Mouse (Mus musculus) megakaryocyte, embryonic 14.5 days (primary cell): Measurements from ENCODE around the gene Cngb1. TPM values are rescaled to one million over a fixed set of nuclear protein-coding genes. Genes with fewer than 3 reads are reported as not detected.
A peak's percentile ranks its signal among the peaks of the same experiment; 100 is the strongest.

Source experiments
- H3K27me3 ChIP-seq: replicated peaks from 2 replicates; pipeline ENCODE3; 2012; ENCODE audit warnings: inconsistent platforms
- H3K36me3 ChIP-seq: replicated peaks from 2 replicates; pipeline ENCODE3; 2012; ENCODE audit warnings: low read length, inconsistent platforms, mixed read lengths
- H3K4me1 ChIP-seq: 2 replicates; pipeline ENCODE4 v1.6.1; 2012; ENCODE audit warnings: inconsistent platforms
- H3K4me3 ChIP-seq: replicated peaks from 2 replicates; pipeline ENCODE3; 2012; ENCODE audit warnings: moderate library complexity, mild to moderate bottlenecking, inconsistent platforms
- H3K9me3 ChIP-seq: 2 replicates; pipeline ENCODE4 v1.6.1; 2012; ENCODE audit warnings: inconsistent platforms
- FLI1 ChIP-seq: IDR thresholded peaks from 2 replicates; pipeline ENCODE4 v1.6.1; 2012; ENCODE audit warnings: low read length, inconsistent platforms, mixed read lengths
- GATA1 ChIP-seq: IDR thresholded peaks from 3 replicates; pipeline ENCODE4 v1.6.1; 2012; ENCODE audit warnings: mixed read lengths, low read length, inconsistent platforms, borderline replicate concordance
- polyA plus RNA-seq: library from polyadenylated mRNA; stranded (reverse); fragments of >175 nt; gene quantifications from 2 replicates; pipeline ENCODE4 v1.2.3, GENCODE M21; 2012; ENCODE audit warnings: low replicate concordance; ENCODE audit not compliant: insufficient read depth

The Cngb1 gene
- polyA plus RNA-seq, 1 experiment = 0.34 TPM

GRCm38 (mm10) chr8:95344668-95345067 is 38.3 kb upstream of the Cngb1 start:
- Histone ChIP-seq H3K36me3 (peaks cover 84% of the 10 kb centered on the region), H3K27me3 (peaks cover 18% of the 10 kb centered on the region), H3K4me1 (peaks cover 14% of the 10 kb centered on the region; the same call in 1 of the 2 replicates), H3K9me3 (no peaks in the 10 kb centered on the region), H3K4me3 (no peak overlapping the region)
- TF ChIP-seq FLI1 = no peak
- TF ChIP-seq GATA1 = no peak

- TF ChIP-seq FLI1 (no peak), GATA1 (no peak)
- H3K27me3 ChIP-seq = no peaks in the 10 kb centered on the region
Measured at GRCm38 (mm10) chr8:95341721-95342120, 35.3 kb upstream of the Cngb1 start.

GRCm38 (mm10) chr8:95336363-95336762 is 30.0 kb upstream of the Cngb1 start:
- Histone ChIP-seq H3K36me3 (peaks cover 79% of the 10 kb centered on the region), H3K9me3 (no peaks in the 10 kb centered on the region), H3K27me3 (no peaks in the 10 kb centered on the region), H3K4me1 (peaks cover 40% of the 10 kb centered on the region), H3K4me3 (no peak overlapping the region)
- TF ChIP-seq GATA1 = no peak
- no peak for TF ChIP-seq FLI1

More at GRCm38 (mm10) chr8:95341721-95342120, 35.3 kb upstream of the Cngb1 start:
- Histone ChIP-seq H3K9me3 (no peaks in the 10 kb centered on the region), H3K36me3 (peaks cover 97% of the 10 kb centered on the region), H3K4me3 (no peak overlapping the region), H3K4me1 (peaks cover 15% of the 10 kb centered on the region)

DNA sequence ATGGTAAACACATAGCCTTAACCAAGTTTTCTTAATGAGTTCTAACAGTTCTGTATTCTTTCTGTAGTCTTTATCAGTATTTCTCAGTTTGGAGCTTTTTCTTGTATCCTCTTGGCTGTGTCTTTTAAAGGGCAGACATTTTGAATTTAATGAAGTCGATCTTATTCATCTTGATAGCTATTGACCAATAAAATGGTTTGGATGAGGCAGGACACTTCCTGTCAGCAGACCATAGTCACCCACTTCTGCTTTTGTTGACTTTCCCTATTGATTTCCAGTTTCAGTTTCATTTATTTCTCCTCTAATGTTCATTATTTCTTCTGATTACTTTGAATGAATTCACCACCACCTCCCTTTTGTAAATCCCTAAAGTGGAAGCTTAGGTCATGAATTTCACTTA is 29.3 kb upstream of the Cngb1 start:
- Histone ChIP-seq H3K27me3 (no peaks in the 10 kb centered on the region), H3K4me3 (no peak overlapping the region), H3K4me1 (peaks cover 41% of the 10 kb centered on the region), H3K9me3 (no peaks in the 10 kb centered on the region), H3K36me3 (peaks cover 72% of the 10 kb centered on the region)
- no peak for TF ChIP-seq FLI1
- no peak for TF ChIP-seq GATA1

DNA sequence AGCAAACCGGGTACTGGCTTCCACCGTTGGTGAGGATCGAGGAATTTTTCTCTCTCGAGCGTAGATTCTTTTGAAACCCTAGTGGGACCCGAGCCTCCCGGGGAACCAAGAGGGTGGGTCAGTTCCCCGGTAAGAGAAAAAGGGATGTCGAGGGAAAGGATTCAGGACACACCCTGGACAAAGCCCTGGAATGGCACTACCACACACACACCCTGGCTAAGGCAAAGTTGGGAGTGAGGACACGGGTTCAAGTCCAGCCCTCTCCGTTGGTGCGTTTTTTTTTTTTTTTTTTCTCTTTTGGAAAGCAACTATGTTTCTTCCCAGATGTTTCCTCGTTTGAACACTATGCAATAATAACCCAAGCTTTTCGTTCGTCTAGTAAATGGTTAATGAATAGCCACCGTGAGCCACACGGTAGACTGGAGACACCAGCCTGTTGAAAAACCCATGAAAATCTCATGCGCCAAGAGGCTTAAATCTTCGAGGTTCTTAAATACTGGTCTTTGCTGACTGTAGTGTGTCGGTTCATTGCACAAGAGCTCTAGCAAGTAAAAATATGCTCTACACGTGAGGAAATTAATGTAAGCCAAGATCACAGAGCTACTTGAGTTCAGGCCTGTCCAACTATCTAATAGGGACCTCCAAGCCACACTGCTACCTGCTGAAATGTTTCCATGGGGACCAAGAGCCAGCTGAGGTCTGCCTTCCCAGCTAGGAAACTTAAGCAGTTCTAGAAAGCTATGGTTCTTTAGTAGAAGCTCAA is 26.2 kb upstream of the Cngb1 start:
- H3K4me3 ChIP-seq = peak overlapping the region; percentile 98
- H3K9me3 ChIP-seq = 0 out of 2 replicates have a peak, but pooled peaks cover 6% of the 10 kb centered on the region
- H3K27me3 ChIP-seq = no peaks in the 10 kb centered on the region
- H3K36me3 ChIP-seq = peaks cover 70% of the 10 kb centered on the region
- TF ChIP-seq GATA1 (no peak), FLI1 (no peak)
- H3K4me1 ChIP-seq = peaks cover 50% of the 10 kb centered on the region

GRCm38 (mm10) chr8:95331720-95332436 is 25.5 kb upstream of the Cngb1 start, which contains the start of the genes Zfp319 and Usb1:
Zfp319 (minus strand) TSS chr8:95331950.
Usb1 (plus strand) TSS chr8:95332284.
- Histone ChIP-seq H3K36me3 (peaks cover 71% of the 10 kb centered on the region), H3K9me3 (0 out of 2 replicates have a peak, but pooled peaks cover 6% of the 10 kb centered on the region), H3K27me3 (no peaks in the 10 kb centered on the region), H3K4me1 (peaks cover 56% of the 10 kb centered on the region), H3K4me3 (peak within 1 kb of the TSS; percentile 98)
- TF ChIP-seq FLI1 (no peak), GATA1 (no peak)

DNA sequence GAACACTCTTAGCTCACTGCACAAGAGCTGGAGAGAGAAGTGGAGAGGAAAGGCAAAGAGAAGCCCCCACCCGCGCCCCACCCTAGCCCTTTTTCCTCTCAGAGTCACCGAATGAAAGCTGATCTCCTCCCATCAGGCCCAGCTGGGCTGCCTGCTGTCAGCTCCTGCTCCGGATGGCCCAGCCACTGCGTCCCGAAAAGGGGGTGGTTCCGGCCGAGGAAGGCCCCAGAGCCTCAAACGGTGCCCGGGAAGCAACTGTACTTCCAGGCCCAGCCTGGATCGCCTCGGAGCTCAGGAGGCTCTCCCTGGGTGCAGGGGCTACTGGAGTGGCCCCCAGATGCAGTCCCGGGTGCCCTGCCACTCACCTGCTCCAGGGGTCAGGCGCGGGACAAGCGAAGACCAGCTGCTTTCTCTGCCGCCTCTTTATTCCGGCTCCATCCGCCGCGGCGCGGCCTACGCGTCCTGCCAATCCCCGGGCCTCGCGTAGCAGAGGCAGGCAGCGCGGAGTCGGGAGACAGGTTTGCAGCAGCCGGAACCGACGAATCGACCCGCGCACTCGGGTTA is 24.9 kb upstream of the Cngb1 start:
- H3K27me3 ChIP-seq = no peaks in the 10 kb centered on the region
- no peak for TF ChIP-seq FLI1
- no peak for TF ChIP-seq GATA1
- H3K4me1 ChIP-seq = peaks cover 63% of the 10 kb centered on the region
- H3K9me3 ChIP-seq = 0 out of 2 replicates have a peak, but pooled peaks cover 6% of the 10 kb centered on the region
- peak overlapping the region; percentile 98 for H3K4me3 ChIP-seq
- peaks cover 71% of the 10 kb centered on the region for H3K36me3 ChIP-seq

GRCm38 (mm10) chr8:95330367-95330766 is 24.0 kb upstream of the Cngb1 start:
- Histone ChIP-seq H3K36me3 (peaks cover 71% of the 10 kb centered on the region), H3K4me3 (peak overlapping the region; percentile 98), H3K4me1 (peaks cover 64% of the 10 kb centered on the region), H3K27me3 (no peaks in the 10 kb centered on the region), H3K9me3 (0 out of 2 replicates have a peak, but pooled peaks cover 6% of the 10 kb centered on the region)
- no peak for TF ChIP-seq FLI1
- TF ChIP-seq GATA1 = no peak

- Histone ChIP-seq H3K36me3 (peaks cover 67% of the 10 kb centered on the region), H3K9me3 (0 out of 2 replicates have a peak, but pooled peaks cover 6% of the 10 kb centered on the region), H3K4me1 (peaks cover 61% of the 10 kb centered on the region), H3K27me3 (peaks cover 3% of the 10 kb centered on the region), H3K4me3 (peak overlapping the region; percentile 33)
- TF ChIP-seq FLI1 (no peak), GATA1 (no peak)
Measured at GRCm38 (mm10) chr8:95327866-95328465, 21.6 kb upstream of the Cngb1 start.
